Mouse (Mus musculus) myocyte (in vitro differentiated cells): ENCODE measurements around the gene Rhbdl2. TPM values are rescaled to one million over a fixed set of nuclear protein-coding genes. Genes with fewer than 3 reads are reported as not detected.
A peak's percentile ranks its signal among the peaks of the same experiment; 100 is the strongest.

Source experiments
- H3K27me3 ChIP-seq: one replicate; pipeline ENCODE4 v1.6.1; 2011; ENCODE audit not compliant: control insufficient read depth, insufficient read depth, insufficient read length
- H3K36me3 ChIP-seq: one replicate; pipeline ENCODE4 v1.6.1; 2011; ENCODE audit not compliant: control insufficient read depth, insufficient read depth
- H3K4me2 ChIP-seq: one replicate; pipeline ENCODE4 v1.6.1; 2011; ENCODE audit warnings: low read depth, control low read depth
- H3K4me3 ChIP-seq: one replicate; pipeline ENCODE4 v1.5.1; 2011; ENCODE audit warnings: mild to moderate bottlenecking, control low read depth, moderate library complexity
- H3K79me2 ChIP-seq: one replicate; pipeline ENCODE4 v1.6.1; 2011; ENCODE audit not compliant: control insufficient read depth, insufficient read depth
- H3ac ChIP-seq: one replicate; pipeline ENCODE4 v1.6.1; 2011; ENCODE audit not compliant: control insufficient read depth, insufficient read length
- CEBPB ChIP-seq: IDR thresholded peaks from 2 replicates; pipeline ENCODE4 v1.6.1; 2011; ENCODE audit warnings: mild to moderate bottlenecking, moderate library complexity; ENCODE audit not compliant: poor library complexity, insufficient read depth, severe bottlenecking
- E2F4 ChIP-seq: IDR thresholded peaks from one replicate; pipeline ENCODE4 v1.6.1; 2011; ENCODE audit warnings: mild to moderate bottlenecking, control low read depth, moderate library complexity; ENCODE audit not compliant: insufficient read depth
- MAX ChIP-seq: IDR thresholded peaks from one replicate; pipeline ENCODE4 v1.6.1; 2011; ENCODE audit warnings: low read depth, mild to moderate bottlenecking, control low read depth
- MYOD1 ChIP-seq, 3 experiments: IDR thresholded peaks; one replicate each; pipeline ENCODE4 v1.6.1; 2011; ENCODE audit warnings: control low read depth in 2 of 3, low read depth in 2 of 3, mild to moderate bottlenecking in 2 of 3, moderate library complexity in 1 of 3; ENCODE audit not compliant: insufficient read length in 2 of 3, control insufficient read depth in 1 of 3
- MYOG ChIP-seq, 3 experiments: IDR thresholded peaks; one replicate each; pipeline ENCODE4 v1.6.1; 2011; ENCODE audit warnings: control low read depth in 2 of 3, low read depth in 2 of 3, mild to moderate bottlenecking in 2 of 3; ENCODE audit not compliant: insufficient read length in 2 of 3, control insufficient read depth in 1 of 3, insufficient read depth in 1 of 3
- POLR2A ChIP-seq: IDR thresholded peaks from one replicate; pipeline ENCODE4 v1.6.1; 2011; ENCODE audit warnings: low read depth, mild to moderate bottlenecking, control low read depth, moderate library complexity; ENCODE audit not compliant: insufficient read length
- POLR2AphosphoS2 ChIP-seq: IDR thresholded peaks from one replicate; pipeline ENCODE4 v1.6.1; 2011; ENCODE audit warnings: low read depth, control low read depth; ENCODE audit not compliant: insufficient read length
- REST ChIP-seq: IDR thresholded peaks from one replicate; pipeline ENCODE4 v1.6.1; 2011; ENCODE audit warnings: mild to moderate bottlenecking, control low read depth, moderate library complexity; ENCODE audit not compliant: insufficient read depth, insufficient read length
- SRF ChIP-seq: IDR thresholded peaks from one replicate; pipeline ENCODE4 v1.6.1; 2011; ENCODE audit warnings: low read depth; ENCODE audit not compliant: control insufficient read depth, insufficient read length
- TCF12 ChIP-seq: IDR thresholded peaks from one replicate; pipeline ENCODE4 v1.6.1; 2011; ENCODE audit warnings: mild to moderate bottlenecking, control low read depth; ENCODE audit not compliant: poor library complexity, insufficient read depth, severe bottlenecking
- TCF3 ChIP-seq: IDR thresholded peaks from one replicate; pipeline ENCODE4 v1.6.1; 2011; ENCODE audit warnings: low read depth, control low read depth; ENCODE audit not compliant: insufficient read length
- USF1 ChIP-seq: IDR thresholded peaks from one replicate; pipeline ENCODE4 v1.6.1; 2011; ENCODE audit warnings: low read depth, mild to moderate bottlenecking, control low read depth, moderate library complexity
- polyA plus RNA-seq: library from polyadenylated mRNA; unstranded; fragments of >200 nt; fragmentation: generic; extraction: Trizol; gene quantifications from one replicate; pipeline ENCODE4 v1.2.1, GENCODE M21; 2012; ENCODE audit warnings: missing spikeins

The Rhbdl2 gene
- 2.7 TPM for polyA plus RNA-seq

- Histone ChIP-seq H3K4me3 (no peak within 1 kb of the TSS), H3ac (no peak within 1 kb of the TSS), H3K4me2 (no peak within 1 kb of the TSS), H3K27me3 (no peaks in the 10 kb centered on the region), H3K79me2 (no peaks in the 10 kb centered on the region), H3K36me3 (no peaks in the 10 kb centered on the region)
- TF ChIP-seq TCF12 (no peak), POLR2A (no peak), MAX (no peak), E2F4 (no peak)
Measured at GRCm38 (mm10) chr4:123787191-123787985, at the start of gene Rhbdl2. Rhbdl2 (plus strand) TSS chr4:123787874.

GRCm38 (mm10) chr4:123738708-123739107 is 49.0 kb upstream of the Rhbdl2 start:
- Histone ChIP-seq H3K4me2 (no peak overlapping the region), H3K79me2 (peaks cover 18% of the 10 kb centered on the region), H3K27me3 (no peaks in the 10 kb centered on the region), H3ac (no peak overlapping the region), H3K36me3 (peaks cover 54% of the 10 kb centered on the region), H3K4me3 (no peak overlapping the region)
- TF ChIP-seq MYOD1 (IDR thresholded peaks at IDR 0.05; ENCODE audit: control insufficient read depth in 1 of 3, insufficient read length in 2 of 3, low read depth in 2 of 3) (peak in 2 of 3 experiments; percentile 7 to 26), REST (no peak)

- Histone ChIP-seq H3K36me3 (peaks cover 44% of the 10 kb centered on the region), H3K4me3 (no peak overlapping the region), H3ac (no peak overlapping the region), H3K27me3 (no peaks in the 10 kb centered on the region), H3K79me2 (peaks cover 60% of the 10 kb centered on the region), H3K4me2 (no peak overlapping the region)
- TF ChIP-seq MYOD1 (IDR thresholded peaks at IDR 0.05; ENCODE audit: control insufficient read depth in 1 of 3, insufficient read length in 2 of 3, low read depth in 2 of 3) (no peak), MYOG (IDR thresholded peaks at IDR 0.05; ENCODE audit: control insufficient read depth in 1 of 3, insufficient read depth in 1 of 3, insufficient read length in 2 of 3, low read depth in 2 of 3) (no peak), CEBPB (no peak)
Measured at GRCm38 (mm10) chr4:123742891-123743290, 44.8 kb upstream of the Rhbdl2 start.

GRCm38 (mm10) chr4:123745221-123745775 is 42.4 kb upstream of the Rhbdl2 start:
- no peak overlapping the region for H3K4me2 ChIP-seq
- H3K79me2 ChIP-seq: peaks cover 79% of the 10 kb centered on the region
- H3K27me3 ChIP-seq: no peaks in the 10 kb centered on the region
- no peak overlapping the region for H3K4me3 ChIP-seq
- TF ChIP-seq MAX (no peak), TCF3 (no peak), TCF12 (no peak), CEBPB (no peak), SRF (no peak), POLR2AphosphoS2 (no peak), USF1 (no peak), REST (no peak), MYOD1 (IDR thresholded peaks at IDR 0.05; ENCODE audit: control insufficient read depth in 1 of 3, insufficient read length in 2 of 3, low read depth in 2 of 3) (no peak), E2F4 (no peak), POLR2A (no peak), MYOG (IDR thresholded peaks at IDR 0.05; ENCODE audit: control insufficient read depth in 1 of 3, insufficient read depth in 1 of 3, insufficient read length in 2 of 3, low read depth in 2 of 3) (no peak)
- H3K36me3 ChIP-seq: peaks cover 23% of the 10 kb centered on the region
- H3ac ChIP-seq: no peak overlapping the region

GRCm38 (mm10) chr4:123748726-123749415 is 38.8 kb upstream of the Rhbdl2 start:
- Histone ChIP-seq H3K79me2 (peaks cover 59% of the 10 kb centered on the region), H3K4me3 (peak overlapping the region; percentile 87), H3ac (peak overlapping the region; percentile 91), H3K36me3 (peaks cover 4% of the 10 kb centered on the region), H3K4me2 (peak overlapping the region; percentile 96), H3K27me3 (no peaks in the 10 kb centered on the region)
- TF ChIP-seq SRF (no peak), MYOG (IDR thresholded peaks at IDR 0.05; ENCODE audit: control insufficient read depth in 1 of 3, insufficient read depth in 1 of 3, insufficient read length in 2 of 3, low read depth in 2 of 3) (no peak), MYOD1 (IDR thresholded peaks at IDR 0.05; ENCODE audit: control insufficient read depth in 1 of 3, insufficient read length in 2 of 3, low read depth in 2 of 3) (no peak), USF1 (no peak), E2F4 (no peak), POLR2AphosphoS2 (no peak), MAX (no peak), REST (no peak), TCF3 (no peak), CEBPB (no peak), POLR2A (no peak), TCF12 (no peak)
